Mouse (Mus musculus) left cerebral cortex, postnatal 25 days (tissue): ENCODE results near the gene Gatad2a. TPM values are rescaled to one million over a fixed set of nuclear protein-coding genes. Genes with fewer than 3 reads are reported as not detected.

Experiments
- DNase-seq, 2 experiments: peaks; one replicate each; pipeline ENCODE4 v3.0.0; 2022; ENCODE audit warnings: low spot score in 2 of 2, mixed read lengths in 1 of 2
- intact Hi-C: fragments of 180-260 bp; cut with DNase I; formaldehyde crosslinking; loops from one replicate; pipeline ENCODE4 v1.15.1; 2025
- total RNA-seq, 2 experiments: library from RNA; stranded (reverse); gene quantifications; 2 replicates each; pipeline ENCODE4 v1.2.3; 2021

Gatad2a gene
- total RNA-seq, 2 experiments from 2014 or later: 24.0 to 27.9 TPM

GRCm38 (mm10) chr8:69882021-69882756, 114.0 kb downstream of the Gatad2a start:
- intact Hi-C loops: no loop called here
- DNase-seq: peak; percentile 61 to 64

GRCm38 (mm10) chr8:69881261-69881865, 114.8 kb downstream of the Gatad2a start:
- intact Hi-C loops: no loop called here
- no peak for DNase-seq

GRCm38 (mm10) chr8:69880841-69881240, 115.3 kb downstream of the Gatad2a start:
- no peak for DNase-seq
- intact Hi-C loops: no loop called here

DNA sequence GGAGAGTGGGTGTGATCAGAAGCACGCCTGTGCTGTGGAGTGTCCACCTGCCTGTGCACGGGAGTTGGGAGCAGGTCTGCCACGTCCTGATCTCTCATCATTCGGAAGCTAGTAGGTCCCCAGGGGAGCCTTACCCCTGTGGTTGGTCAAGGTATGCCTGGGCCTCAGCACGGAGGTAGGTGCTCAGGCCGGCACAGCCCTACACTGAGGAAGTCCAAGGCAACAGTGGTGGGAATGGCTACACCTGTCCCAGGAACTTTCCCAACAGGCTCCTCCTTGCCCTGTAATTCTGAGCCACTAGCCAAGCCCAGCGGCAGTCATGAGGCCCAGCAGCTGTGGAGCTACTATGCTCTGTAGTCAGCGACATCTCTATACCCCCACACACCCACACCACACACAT, 116.5 kb downstream of the Gatad2a start:
- intact Hi-C loops: no loop called here
- no peak for DNase-seq

- intact Hi-C loops: loop anchor here (2.0 kb wide), 1 partner anchor 41 kb away; no protein-coding TSS in a partner anchor
- no peak for DNase-seq
Observed at GRCm38 (mm10) chr8:69877992-69878391, 118.2 kb downstream of the Gatad2a start.

- no peak for DNase-seq
- intact Hi-C loops: loop anchor here (2.0 kb wide), 1 partner anchor 41 kb away; no protein-coding TSS in a partner anchor
Observed at GRCm38 (mm10) chr8:69877396-69877795, 118.8 kb downstream of the Gatad2a start.

GRCm38 (mm10) chr8:69876967-69877366, 119.2 kb downstream of the Gatad2a start:
- intact Hi-C loops: loop anchor here (2.0 kb wide), 1 partner anchor 42 kb away; no protein-coding TSS in a partner anchor

DNA sequence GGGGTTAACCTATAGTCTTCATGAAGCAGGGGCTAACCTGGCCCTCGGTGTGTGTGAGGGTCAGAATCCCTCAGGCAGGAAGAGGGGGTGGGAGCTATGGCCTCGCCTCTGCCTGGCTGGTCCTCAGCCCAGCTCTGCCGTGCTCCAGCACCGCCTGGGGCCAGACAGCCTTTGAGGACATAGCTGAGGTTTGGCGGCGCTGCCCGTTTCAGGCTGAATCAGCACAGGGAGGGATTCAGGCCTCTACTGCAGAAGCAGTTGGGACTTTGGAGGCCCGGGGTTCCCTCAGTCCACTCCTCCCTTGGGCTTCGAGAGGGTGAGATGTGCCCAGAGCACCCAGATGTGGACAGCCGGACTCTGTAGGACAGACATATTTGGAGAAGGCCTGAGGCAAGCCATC, 120.1 kb downstream of the Gatad2a start:
- DNase-seq: no peak
- intact Hi-C loops: loop anchor here (2.0 kb wide), 1 partner anchor 43 kb away; no protein-coding TSS in a partner anchor

More at GRCm38 (mm10) chr8:69876967-69877366, 119.2 kb downstream of the Gatad2a start:
- DNase-seq: no peak

- intact Hi-C loops: no loop called here
- no peak for DNase-seq
Observed at GRCm38 (mm10) chr8:69874654-69875053, 121.5 kb downstream of the Gatad2a start.

DNA sequence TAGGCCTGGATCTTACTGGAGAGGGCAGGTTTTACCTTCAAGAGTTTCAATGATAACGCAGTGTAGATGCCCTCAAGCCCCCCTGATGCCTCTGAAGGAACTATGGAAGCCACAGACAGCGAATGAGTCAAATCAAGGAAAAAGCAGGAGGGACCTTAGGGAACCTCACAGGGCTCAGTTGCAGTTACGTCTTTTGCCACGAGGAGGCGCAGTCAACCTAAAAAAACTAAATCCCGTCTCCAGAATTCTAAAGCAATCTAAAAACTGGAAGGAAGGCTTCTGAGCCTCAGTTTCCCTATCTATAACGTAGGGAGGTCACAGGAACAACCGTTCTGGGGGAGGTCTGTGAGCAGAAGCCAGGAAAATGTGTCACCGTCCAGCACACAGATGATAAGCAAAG, 122.0 kb downstream of the Gatad2a start:
- intact Hi-C loops: no loop called here
- peak; percentile 63 to 75 for DNase-seq

GRCm38 (mm10) chr8:69870907-69871306, 125.3 kb downstream of the Gatad2a start:
- DNase-seq: no peak
- intact Hi-C loops: no loop called here

GRCm38 (mm10) chr8:69870003-69870765, 126.0 kb downstream of the Gatad2a start:
- intact Hi-C loops: no loop called here
- peak in 1 of 2 experiments; percentile 68 for DNase-seq

- intact Hi-C loops: no loop called here
- DNase-seq: no peak
Observed at GRCm38 (mm10) chr8:69867696-69868326, 128.4 kb downstream of the Gatad2a start.

DNA sequence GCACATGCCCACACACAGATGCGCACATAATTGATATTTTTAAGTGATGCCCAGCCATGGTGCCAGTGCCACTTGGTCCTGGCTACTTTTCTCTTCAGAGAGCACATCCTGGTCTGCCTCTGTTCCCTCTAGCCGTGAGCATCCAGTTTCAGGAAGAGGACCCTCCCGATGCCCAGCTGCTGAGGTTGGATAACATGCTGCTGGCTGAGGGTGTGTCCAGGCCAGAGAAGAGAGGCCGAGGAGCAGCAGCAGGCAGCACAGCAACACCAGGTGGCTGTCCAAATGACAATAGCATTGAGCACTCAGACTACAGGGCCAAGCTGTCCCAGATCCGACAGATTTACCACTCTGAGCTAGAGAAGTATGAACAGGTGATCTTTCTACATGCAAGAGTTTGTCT, 132.0 kb downstream of the Gatad2a start:
- no peak for DNase-seq
- intact Hi-C loops: no loop called here

DNA sequence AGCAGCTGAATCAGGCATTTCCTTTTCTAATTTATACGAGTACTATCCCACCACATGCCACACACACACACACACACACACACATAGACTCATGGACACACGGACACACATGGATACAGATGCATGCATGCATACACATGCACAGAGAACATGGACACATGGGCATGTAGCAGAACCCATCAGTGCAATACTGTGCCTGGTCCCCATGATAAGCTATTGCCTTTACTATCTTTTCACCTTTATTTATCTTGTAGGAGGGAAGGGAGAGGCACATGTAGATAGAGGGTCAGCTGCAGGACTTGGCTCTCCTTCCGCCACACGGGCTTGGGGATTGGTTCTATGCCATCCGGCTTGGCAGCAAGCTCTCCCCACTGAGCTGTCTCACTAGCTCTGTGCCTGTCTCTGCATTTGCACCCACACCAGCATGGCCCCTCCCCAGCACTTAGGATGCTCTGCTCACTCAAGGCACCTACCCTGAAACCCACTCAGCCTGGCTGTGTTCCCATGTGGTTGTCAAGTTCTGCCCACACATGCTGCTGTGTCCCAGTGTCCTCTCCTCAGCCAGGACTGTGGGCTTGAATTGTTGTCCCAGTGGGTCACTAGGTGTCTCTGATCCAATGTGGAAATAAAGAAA, 132.7 kb downstream of the Gatad2a start:
- peak in 1 of 2 experiments; percentile 60 for DNase-seq
- intact Hi-C loops: no loop called here

GRCm38 (mm10) chr8:69861251-69861650, 134.9 kb downstream of the Gatad2a start:
- intact Hi-C loops: no loop called here
- DNase-seq: no peak

DNA sequence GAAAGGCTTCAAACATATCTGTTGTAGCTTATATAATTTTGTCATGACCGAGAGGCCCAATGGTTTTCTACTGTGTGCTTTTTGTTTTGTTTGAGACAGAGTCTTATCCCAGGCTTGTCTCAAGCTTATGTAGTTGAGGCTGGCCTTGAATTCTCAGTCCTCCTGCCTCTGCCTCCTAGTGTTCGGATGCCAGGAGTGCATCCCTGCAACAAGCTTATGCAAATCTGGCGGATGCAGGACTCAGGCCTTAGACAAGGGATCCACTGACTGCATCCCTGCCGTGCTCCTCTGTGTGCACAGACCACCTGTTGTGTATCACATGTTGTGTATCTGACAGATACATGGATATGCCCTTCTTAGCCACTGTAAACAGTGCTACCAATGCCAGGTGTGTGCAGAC, 135.4 kb downstream of the Gatad2a start:
- DNase-seq: no peak
- intact Hi-C loops: no loop called here
